Mouse (Mus musculus) small intestine, adult 2 months (tissue): ENCODE results near the gene Efnb2.

Experiments used
- CTCF ChIP-seq: fragments of 200-500 bp; IDR thresholded peaks from 2 replicates; pipeline ENCODE4 v1.5.1; 2012; ENCODE audit warnings: low read depth, mild to moderate bottlenecking, control low read depth, inconsistent platforms, low read length, moderate library complexity, mixed read lengths; ENCODE audit not compliant: insufficient replicate concordance, insufficient read length; ENCODE audit errors: extremely low read depth
- POLR2A ChIP-seq: fragments of 200-500 bp; IDR thresholded peaks from 2 replicates; pipeline ENCODE4 v1.6.1; 2012; ENCODE audit warnings: low read depth, mild to moderate bottlenecking, control low read depth, inconsistent platforms, low read length, moderate library complexity

- TF ChIP-seq CTCF, result no peak
- no peak for TF ChIP-seq POLR2A
These were observed 88.8 kb downstream of the Efnb2 start for GRCm38 (mm10) chr8:8572272-8572671.
